Mouse (Mus musculus): ENCODE measurements around the gene Gm10037.
"Not testable (repeated sequence)": the region's sequence is repeated elsewhere in the genome, so short reads cannot be mapped to it uniquely, and the experiment has no call there.

Gm10037 gene

GRCm38 (mm10) chr13:67830911-67831336 lies at the start of gene Gm10037:
Gene Gm10037, plus strand, starts transcription at chr13:67831106.
- peak; percentile 46 to 55 for DNase-seq (ENCODE audit: low spot score in 2 of 2)

- DNase-seq (ENCODE audit: low spot score in 2 of 2) = no peak
Observed at GRCm38 (mm10) chr13:67791921-67792455, 38.9 kb upstream of the Gm10037 start.

DNA sequence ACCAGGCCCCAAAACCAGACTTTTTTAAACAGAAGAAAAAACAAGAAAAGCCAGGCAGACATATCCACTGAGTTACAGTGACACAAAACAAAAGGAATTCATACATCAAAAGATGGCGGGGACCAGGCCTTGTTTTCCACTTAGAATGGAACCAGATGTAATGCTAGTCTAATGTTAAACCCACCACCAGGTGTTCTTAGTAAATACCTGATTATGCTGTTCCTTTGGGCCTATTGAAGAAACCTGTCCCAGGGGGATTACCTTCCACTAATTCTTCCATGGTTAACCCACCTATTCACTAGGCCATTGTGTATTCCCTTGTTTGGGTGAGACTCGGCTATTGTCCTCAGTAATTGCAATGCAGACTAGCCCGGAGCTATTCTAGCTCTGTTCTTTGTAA lies 32.3 kb upstream of the Gm10037 start:
- DNase-seq (ENCODE audit: low spot score in 2 of 2) = no peak

GRCm38 (mm10) chr13:67799151-67799550 lies 31.8 kb upstream of the Gm10037 start:
- DNase-seq (ENCODE audit: low spot score in 2 of 2) = not testable (repeated sequence)

- DNase-seq (ENCODE audit: low spot score in 2 of 2) = no peak
Observed at GRCm38 (mm10) chr13:67811651-67812210, 19.2 kb upstream of the Gm10037 start.

DNA sequence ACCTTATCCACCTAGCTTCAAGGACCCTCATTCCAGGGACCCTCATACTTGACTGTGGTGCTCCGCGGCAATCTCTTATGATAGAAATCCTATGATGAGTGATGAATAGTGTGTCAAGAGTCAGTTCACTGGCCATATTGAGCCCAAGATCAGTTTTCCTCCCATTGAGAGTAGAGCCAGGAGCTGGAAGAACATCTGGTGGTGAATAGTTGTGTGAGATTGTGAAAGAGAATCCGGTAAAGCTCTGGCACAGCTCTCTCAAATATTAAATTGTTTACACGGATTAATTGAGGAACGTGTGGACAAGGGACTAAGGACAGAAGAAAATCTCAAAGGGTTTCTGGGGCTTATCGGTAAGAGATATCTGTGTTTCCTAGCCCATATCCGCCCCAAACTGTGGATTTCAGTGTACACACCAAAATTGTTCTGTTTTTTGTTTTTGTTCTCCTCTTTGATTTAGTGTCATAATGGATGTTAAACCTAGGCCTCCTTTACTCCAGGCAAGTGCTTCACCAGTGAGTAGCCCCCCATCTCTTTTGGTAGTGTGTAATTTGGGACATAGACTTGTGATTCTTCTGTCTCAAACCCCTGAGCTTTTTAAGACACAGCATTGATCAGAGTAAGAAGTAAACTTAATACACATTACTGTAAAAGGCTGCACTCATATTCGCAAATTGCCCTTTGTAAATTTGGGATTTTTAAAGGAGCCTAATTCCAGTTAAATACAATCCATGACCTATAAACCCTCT lies 17.8 kb upstream of the Gm10037 start:
- no peak for DNase-seq (ENCODE audit: low spot score in 2 of 2)

- peak; percentile 83 to 86 for DNase-seq (ENCODE audit: low spot score in 2 of 2)
Observed at GRCm38 (mm10) chr13:67813710-67814660, 16.9 kb upstream of the Gm10037 start, which contains the start of gene Zfp273. Gene Zfp273, plus strand, starts transcription at chr13:67813740.

- no peak for DNase-seq (ENCODE audit: low spot score in 2 of 2)
Observed at GRCm38 (mm10) chr13:67818636-67819035, 12.3 kb upstream of the Gm10037 start.

- not testable (repeated sequence) for DNase-seq (ENCODE audit: low spot score in 2 of 2)
Observed at GRCm38 (mm10) chr13:67833137-67833536, 2.2 kb downstream of the Gm10037 start.

DNA sequence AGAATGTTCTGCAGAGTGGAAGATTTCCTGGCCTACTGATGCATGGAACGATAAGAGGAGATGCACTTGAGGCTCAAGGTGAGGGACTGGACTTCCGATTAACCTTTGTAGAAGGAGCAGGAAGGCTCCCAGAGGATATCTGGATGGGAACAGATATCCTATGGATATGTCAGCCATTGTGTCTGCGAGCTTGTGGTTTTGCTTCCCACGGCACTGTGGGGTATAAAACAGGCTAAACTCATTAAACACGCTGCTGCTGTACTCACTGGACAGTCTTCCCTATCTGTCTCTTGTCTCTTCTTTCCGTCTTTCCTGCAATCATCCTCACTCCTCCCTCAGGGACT lies 12.8 kb downstream of the Gm10037 start:
- no peak for DNase-seq (ENCODE audit: low spot score in 2 of 2)

- DNase-seq (ENCODE audit: low spot score in 2 of 2) = peak; percentile 45 to 56
Observed at GRCm38 (mm10) chr13:67844119-67844852, 13.4 kb downstream of the Gm10037 start.

- no peak for DNase-seq (ENCODE audit: low spot score in 2 of 2)
Observed at GRCm38 (mm10) chr13:67844853-67845194, 13.9 kb downstream of the Gm10037 start.

DNA sequence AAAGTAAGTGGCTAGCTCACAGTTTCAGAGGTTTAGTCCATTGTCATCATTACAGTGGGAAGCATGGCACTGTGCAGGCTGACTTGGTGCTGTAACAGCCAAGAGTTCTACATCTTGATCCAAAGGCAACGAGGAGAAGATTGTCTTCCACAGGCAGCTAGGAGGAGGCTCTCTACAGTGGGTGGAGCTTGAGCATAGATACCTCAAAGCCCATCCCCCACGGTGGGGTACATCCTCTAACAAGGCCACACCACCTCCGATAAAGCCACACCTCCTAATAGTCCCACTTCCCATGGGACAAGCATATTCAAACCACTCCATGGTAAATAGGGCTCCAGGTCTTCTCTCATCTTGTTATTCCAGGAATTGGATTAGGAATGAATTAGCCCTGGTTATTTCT lies 19.5 kb downstream of the Gm10037 start:
- DNase-seq (ENCODE audit: low spot score in 2 of 2) = no peak

DNA sequence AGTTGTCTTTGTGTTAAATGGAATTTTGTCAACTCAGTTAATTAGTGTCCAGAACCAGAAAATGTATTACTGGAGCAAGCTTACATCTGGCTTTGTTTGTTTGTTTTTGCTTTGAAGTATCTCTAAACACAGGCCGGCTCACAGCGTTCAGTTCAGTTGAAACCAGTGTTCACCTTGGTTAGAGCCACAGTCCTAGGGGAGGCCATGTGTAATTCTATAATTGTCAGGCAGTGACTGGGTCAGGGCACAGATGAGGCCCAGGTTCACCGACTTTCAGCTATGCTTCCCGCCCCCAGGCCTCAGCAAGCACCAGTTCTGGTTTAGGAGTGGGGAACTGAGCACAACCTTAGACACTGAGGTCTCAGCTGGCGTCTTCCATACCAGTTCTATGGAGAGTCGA lies 22.2 kb downstream of the Gm10037 start:
- no peak for DNase-seq (ENCODE audit: low spot score in 2 of 2)

DNA sequence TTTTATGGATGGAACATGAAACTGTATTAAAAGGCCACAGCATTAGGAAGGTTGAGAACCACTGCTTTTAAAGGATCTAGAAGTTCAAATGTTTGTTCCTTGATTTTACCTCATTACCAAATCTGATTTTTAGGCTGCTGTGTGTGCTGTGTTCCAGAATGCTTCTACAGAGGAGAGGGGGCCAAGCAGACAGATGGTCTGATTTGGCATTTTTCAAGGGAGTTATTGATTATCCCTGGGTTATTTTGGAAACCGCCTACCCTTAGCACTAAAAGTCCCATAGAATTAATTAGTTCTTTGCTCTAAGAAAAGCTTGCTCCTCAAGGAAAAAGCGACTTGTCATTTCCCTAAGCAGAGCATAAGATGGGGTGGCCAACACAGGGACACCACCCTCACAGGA lies 23.1 kb downstream of the Gm10037 start:
- DNase-seq (ENCODE audit: low spot score in 2 of 2) = no peak

GRCm38 (mm10) chr13:67857317-67857716 lies 26.4 kb downstream of the Gm10037 start:
- no peak for DNase-seq (ENCODE audit: low spot score in 2 of 2)

GRCm38 (mm10) chr13:67862508-67862907 lies 31.6 kb downstream of the Gm10037 start:
- no peak for DNase-seq (ENCODE audit: low spot score in 2 of 2)

DNA sequence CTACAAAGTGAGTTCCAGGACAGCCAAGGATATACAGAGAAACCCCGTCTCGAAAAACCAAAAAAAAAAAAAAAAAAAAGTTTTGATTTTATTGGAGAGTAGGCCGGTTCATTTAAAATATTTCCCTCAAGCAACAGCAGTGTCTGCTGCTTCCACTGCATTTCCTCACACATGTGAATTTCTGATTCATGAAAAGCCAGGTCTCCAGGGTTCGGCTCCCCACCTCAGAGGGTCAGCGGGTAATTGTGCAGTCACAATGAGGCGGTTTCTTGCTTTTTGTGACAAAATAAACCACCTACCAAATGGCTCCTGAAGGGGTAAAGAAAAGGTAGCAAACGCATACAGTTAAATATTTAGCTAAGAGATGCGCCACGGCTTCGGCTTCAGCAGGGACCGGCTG lies 32.1 kb downstream of the Gm10037 start, which contains the start of gene BC048507:
Gene BC048507, plus strand, starts transcription at position 301 of the 400 bp plus-strand sequence.
- no peak for DNase-seq (ENCODE audit: low spot score in 2 of 2)

DNA sequence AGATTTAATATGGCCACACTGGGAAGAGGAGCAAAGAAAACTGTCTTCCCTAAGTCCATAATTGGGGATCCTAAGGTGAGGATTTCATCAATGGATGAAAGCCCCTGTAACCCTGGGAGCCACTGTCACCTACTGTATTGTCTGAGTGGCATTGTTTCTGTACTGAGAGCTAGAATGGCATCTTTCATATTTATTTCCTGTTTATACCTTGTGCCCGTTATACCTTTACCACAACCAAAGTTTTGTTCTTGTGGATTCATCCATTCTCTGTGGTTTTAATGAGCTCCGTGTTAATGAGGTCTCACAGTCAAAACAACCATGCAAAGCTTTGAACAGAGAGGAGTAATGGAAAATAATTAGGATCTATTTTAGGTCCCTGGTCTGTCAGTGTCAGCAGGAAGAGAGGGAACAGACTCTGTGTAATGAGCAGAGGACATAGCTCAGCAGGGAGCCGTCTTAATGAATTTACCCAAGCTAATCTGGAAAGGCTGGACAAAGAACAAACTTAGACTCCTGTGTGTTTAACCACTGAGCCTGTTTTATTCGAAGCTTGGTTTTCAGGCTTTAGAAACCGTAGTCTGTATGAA lies 34.0 kb downstream of the Gm10037 start:
- no peak for DNase-seq (ENCODE audit: low spot score in 2 of 2)

- no peak for DNase-seq (ENCODE audit: low spot score in 2 of 2)
Observed at GRCm38 (mm10) chr13:67867899-67868298, 37.0 kb downstream of the Gm10037 start.

Data from heart, adult 9 months (tissue).